Mouse (Mus musculus) CH12.LX (cell line): Measurements from ENCODE around the gene Snrk. TPM values are rescaled to one million over a fixed set of nuclear protein-coding genes. Genes with fewer than 3 reads are reported as not detected.

Source experiments
- DNase-seq: peaks from one replicate; pipeline ENCODE4 v3.0.0-alpha.2; 2013; ENCODE audit errors: extremely low read depth
- H3K27ac ChIP-seq: 2 replicates; pipeline ENCODE4 v1.5.1; 2012; ENCODE audit warnings: low read depth, mild to moderate bottlenecking, control low read depth, moderate library complexity; ENCODE audit not compliant: insufficient read depth
- H3K27me3 ChIP-seq: replicated peaks from 2 replicates; pipeline ENCODE3; 2012; ENCODE audit warnings: inconsistent platforms
- H3K36me3 ChIP-seq, 2 experiments: replicated peaks in 1 of 2; 2 replicates each; pipeline versions ENCODE3 to v1.6.1; 2012; ENCODE audit warnings: inconsistent platforms in 1 of 2, low read length in 1 of 2, mild to moderate bottlenecking in 1 of 2, mixed read lengths in 1 of 2, moderate library complexity in 1 of 2; ENCODE audit not compliant: control insufficient read depth in 1 of 2, insufficient read depth in 1 of 2
- H3K4me1 ChIP-seq, 2 experiments: 2 replicates each; pipeline ENCODE4 v1.6.1; 2012; ENCODE audit warnings: inconsistent platforms in 1 of 2, moderate library complexity in 1 of 2; ENCODE audit not compliant: insufficient read depth in 2 of 2, control insufficient read depth in 1 of 2
- H3K4me2 ChIP-seq: 2 replicates; pipeline ENCODE4 v1.6.1; 2012; ENCODE audit warnings: low read depth, mild to moderate bottlenecking, control low read depth; ENCODE audit not compliant: poor library complexity, insufficient read depth, severe bottlenecking
- H3K4me3 ChIP-seq, 3 experiments: fragments of 150-350 bp in 1 of 3; sonication (generic) in 1 of 3; replicated peaks in 1 of 3; 2 replicates each; pipeline versions ENCODE3 to v1.5.1; 2011 to 2012; ENCODE audit warnings: low read depth in 2 of 3, low read length in 2 of 3, mild to moderate bottlenecking in 2 of 3, moderate library complexity in 2 of 3, control low read depth in 1 of 3, improper control_type of control experiment in 1 of 3, inconsistent platforms in 1 of 3, mixed read lengths in 1 of 3; ENCODE audit not compliant: poor library complexity in 1 of 3
- H3K79me2 ChIP-seq: replicated peaks from 2 replicates; pipeline ENCODE4 v1.6.1; 2012; ENCODE audit warnings: mild to moderate bottlenecking, moderate library complexity; ENCODE audit not compliant: control insufficient read depth, poor library complexity, insufficient read depth, severe bottlenecking; ENCODE audit errors: extremely low read depth
- H3K9ac ChIP-seq: 2 replicates; pipeline ENCODE4 v1.6.1; 2012; ENCODE audit warnings: low read depth, mild to moderate bottlenecking, control low read depth, moderate library complexity; ENCODE audit not compliant: insufficient read depth
- H3K9me3 ChIP-seq: replicated peaks from 2 replicates; pipeline ENCODE3; 2012; ENCODE audit warnings: low read length, inconsistent platforms, mixed read lengths
- CTCF ChIP-seq, 2 experiments: IDR thresholded peaks in 1 of 2; conservative IDR thresholded peaks in 1 of 2; 2 replicates each; pipeline ENCODE4 v1.5.1; 2011 to 2012; ENCODE audit warnings: low read depth in 2 of 2, low read length in 2 of 2, improper control_type of control experiment in 1 of 2, inconsistent platforms in 1 of 2, mild to moderate bottlenecking in 1 of 2, moderate library complexity in 1 of 2
- ELF1 ChIP-seq: IDR thresholded peaks from 2 replicates; pipeline ENCODE4 v1.6.1; 2014; ENCODE audit warnings: low read depth, mild to moderate bottlenecking, inconsistent platforms, low read length, improper control_type of control experiment
- EP300 ChIP-seq: IDR thresholded peaks from 2 replicates; pipeline ENCODE4 v1.6.1; 2011; ENCODE audit warnings: low read length, improper control_type of control experiment
- ETS1 ChIP-seq: conservative IDR thresholded peaks from 2 replicates; pipeline ENCODE4 v1.6.1; 2012; ENCODE audit warnings: low read depth, mild to moderate bottlenecking, inconsistent platforms, low read length, improper control_type of control experiment, moderate library complexity
- HCFC1 ChIP-seq: IDR thresholded peaks from 2 replicates; pipeline ENCODE4 v1.6.1; 2012; ENCODE audit warnings: low read depth, mild to moderate bottlenecking, inconsistent platforms, low read length, improper control_type of control experiment
- JUN ChIP-seq: IDR thresholded peaks from 2 replicates; pipeline ENCODE4 v1.6.1; 2011; ENCODE audit warnings: low read depth, mild to moderate bottlenecking, low read length, improper control_type of control experiment, moderate library complexity; ENCODE audit not compliant: insufficient read depth
- KAT2A ChIP-seq: IDR thresholded peaks from 2 replicates; pipeline ENCODE4 v1.6.1; 2012; ENCODE audit warnings: low read length, improper control_type of control experiment, inconsistent platforms; ENCODE audit not compliant: insufficient replicate concordance
- MAFK ChIP-seq: IDR thresholded peaks from 2 replicates; pipeline ENCODE4 v1.6.1; 2011; ENCODE audit warnings: low read length, improper control_type of control experiment; ENCODE audit not compliant: insufficient replicate concordance
- MXI1 ChIP-seq: IDR thresholded peaks from 2 replicates; pipeline ENCODE4 v1.6.1; 2011; ENCODE audit warnings: mild to moderate bottlenecking, low read depth, low read length, improper control_type of control experiment
- MYC ChIP-seq: IDR thresholded peaks from 2 replicates; pipeline ENCODE4 v1.6.1; 2011; ENCODE audit warnings: low read depth, mild to moderate bottlenecking, improper control_type of control experiment, low read length
- NELFE ChIP-seq: IDR thresholded peaks from 2 replicates; pipeline ENCODE4 v1.6.1; 2011; ENCODE audit warnings: low read depth, low read length, improper control_type of control experiment
- NRF1 ChIP-seq: IDR thresholded peaks from 2 replicates; pipeline ENCODE4 v1.6.1; 2014; ENCODE audit warnings: low read depth, mild to moderate bottlenecking, inconsistent platforms, low read length, improper control_type of control experiment, moderate library complexity
- PAX5 ChIP-seq: IDR thresholded peaks from 2 replicates; pipeline ENCODE4 v1.6.1; 2012; ENCODE audit warnings: low read length, inconsistent platforms, mixed read lengths
- POLR2A ChIP-seq: IDR thresholded peaks from 2 replicates; pipeline ENCODE4 v1.6.1; 2011; ENCODE audit warnings: low read depth, mild to moderate bottlenecking, improper control_type of control experiment, low read length
- POLR2AphosphoS2 ChIP-seq: IDR thresholded peaks from 2 replicates; pipeline ENCODE4 v1.6.1; 2011; ENCODE audit warnings: low read depth, low read length, improper control_type of control experiment
- TCF12 ChIP-seq: IDR thresholded peaks from 2 replicates; pipeline ENCODE4 v1.6.1; 2014; ENCODE audit warnings: low read depth, mild to moderate bottlenecking, inconsistent platforms, low read length, improper control_type of control experiment
- USF2 ChIP-seq: conservative IDR thresholded peaks from 2 replicates; pipeline ENCODE4 v1.6.1; 2011; ENCODE audit warnings: low read depth, low read length, improper control_type of control experiment
- ZNF384 ChIP-seq: IDR thresholded peaks from 2 replicates; pipeline ENCODE4 v1.6.1; 2012; ENCODE audit warnings: low read depth, low read length, improper control_type of control experiment, inconsistent platforms
- dilution Hi-C: fragments of 300-500 bp; cut with MboI; formaldehyde crosslinking; loops from 2 replicates; pipeline ENCODE4 v1.14.3; 2020; ENCODE audit warnings: low sequenced_read_pairs; ENCODE audit not compliant: extremely low pct_unique_long_range_greater_than_20kb, extremely low pct_ligation_motif_present
- in situ Hi-C: fragments of 300-500 bp; cut with MboI; formaldehyde crosslinking; loops from 3 replicates; pipeline ENCODE4 v1.14.3; 2019; ENCODE audit warnings: low sequenced_read_pairs, low pct_ligation_motif_present, low pct_unique_long_range_greater_than_20kb, mixed read lengths
- polyA plus RNA-seq: library from polyadenylated mRNA; unstranded; fragments of >175 nt; gene quantifications from 2 replicates; pipeline ENCODE4 v1.2.1, GENCODE M21; 2012; ENCODE audit warnings: low read depth; ENCODE audit not compliant: insufficient read length
- total RNA-seq, 2 experiments: library from RNA; depleted of rRNA; stranded (reverse); fragments of 300-350 nt in 1 of 2; fragments of >200 nt in 1 of 2; gene quantifications; 2 replicates each; pipeline ENCODE4 v1.2.3; 2012 to 2014

Gene Snrk
- total and polyA plus RNA-seq, 3 experiments, result 6.1 to 13.1 (median 7.0) TPM

GRCm38 (mm10) chr9:122197021-122197420 lies 80.0 kb downstream of the Snrk start:
- Histone ChIP-seq H3K4me2 (no peak overlapping the region), H3K9me3 (no peaks in the 10 kb centered on the region), H3K36me3 (peaks cover 0 to 22% of the 10 kb centered on the region in 2 experiments), H3K79me2 (no peaks in the 10 kb centered on the region), H3K27me3 (no peaks in the 10 kb centered on the region), H3K4me3 (no peak overlapping the region), H3K9ac (no peak overlapping the region)
- in situ Hi-C loops, result no loop called here
- TF ChIP-seq ELF1 (no peak), ETS1 (no peak), USF2 (no peak), HCFC1 (no peak), EP300 (no peak), POLR2A (no peak), MXI1 (no peak), PAX5 (no peak), MAFK (no peak), NELFE (no peak), MYC (no peak), KAT2A (no peak), JUN (no peak), CTCF (conservative IDR thresholded peaks at IDR 0.05 in 1 of 2, IDR thresholded peaks at IDR 0.05 in 1 of 2; ENCODE audit: low read depth in 2 of 2, low read length in 2 of 2) (no peak), ZNF384 (no peak), TCF12 (no peak), NRF1 (no peak)
- TF ChIP-seq, all 38 proteins: peak for 0
- Histone ChIP-seq H3K27ac (no peak overlapping the region), H3K4me1 (peaks cover 0 to 6% of the 10 kb centered on the region in 2 experiments; a peak in 1 of 4 replicates)
- dilution Hi-C loops, result no loop called here
- no peak for DNase-seq

- in situ Hi-C loops (no loop called here), dilution Hi-C loops (no loop called here)
- H3K27me3 ChIP-seq, result no peaks in the 10 kb centered on the region
- H3K79me2 ChIP-seq, result no peaks in the 10 kb centered on the region
- H3K36me3 ChIP-seq, result peaks cover 0 to 22% of the 10 kb centered on the region in 2 experiments
- no peaks in the 10 kb centered on the region for H3K9me3 ChIP-seq
- no peak overlapping the region for H3K27ac ChIP-seq
- H3K4me3 ChIP-seq, result no peak overlapping the region
- no peak for TF ChIP-seq POLR2AphosphoS2
- H3K9ac ChIP-seq, result no peak overlapping the region
- H3K4me1 ChIP-seq, result peaks cover 0 to 4% of the 10 kb centered on the region in 2 experiments; a peak in 1 of 4 replicates
- no peak for DNase-seq
- no peak overlapping the region for H3K4me2 ChIP-seq
Observed at GRCm38 (mm10) chr9:122198621-122199020, 81.6 kb downstream of the Snrk start.
